Mouse (Mus musculus) heart, postnatal 0 days (tissue): ENCODE measurements at regions not wholly inside any gene's neighbourhood (a gene's known extent, or its start where the extent isn't known, plus 50 kb on each side); places are given as distances from the start of the nearest gene placed in this dataset.

Experiments
- ATAC-seq: fragments of 200-750 bp; cut with Nextera tagmentation; 2 replicates; pipeline ENCODE4 v1.8.0; 2017; ENCODE audit warnings: low read depth, moderate number of reproducible peaks, moderate library complexity; ENCODE audit not compliant: insufficient read depth
- DNase-seq: peaks from one replicate; pipeline ENCODE4 v3.0.0-alpha.2; 2016; ENCODE audit warnings: low spot score
- H3K27ac ChIP-seq: fragments of 300-500 bp; sonication (generic); 2 replicates; pipeline ENCODE4 v1.5.1; 2014; ENCODE audit warnings: low read depth, mild to moderate bottlenecking
- H3K27me3 ChIP-seq: fragments of 300-500 bp; sonication (generic); 2 replicates; pipeline ENCODE4 v1.6.1; 2014; ENCODE audit warnings: low read length, mixed read lengths; ENCODE audit not compliant: control insufficient read depth, insufficient read depth
- H3K36me3 ChIP-seq: fragments of 300-500 bp; sonication (generic); replicated peaks from 2 replicates; pipeline ENCODE4 v1.6.1; 2014; ENCODE audit warnings: low read length, mixed read lengths; ENCODE audit not compliant: control insufficient read depth, insufficient read depth
- H3K4me1 ChIP-seq: fragments of 300-500 bp; sonication (generic); 2 replicates; pipeline ENCODE4 v1.6.1; 2014; ENCODE audit warnings: antibody characterized with exemption; ENCODE audit not compliant: control insufficient read depth, insufficient read depth
- H3K4me2 ChIP-seq: fragments of 300-500 bp; sonication (generic); 2 replicates; pipeline ENCODE4 v1.6.1; 2014; ENCODE audit warnings: low read depth, mild to moderate bottlenecking, low read length, moderate library complexity
- H3K4me3 ChIP-seq: fragments of 300-500 bp; sonication (generic); 2 replicates; pipeline ENCODE4 v1.5.1; 2014; ENCODE audit warnings: low read depth, low read length
- H3K9ac ChIP-seq: fragments of 300-500 bp; sonication (generic); replicated peaks from 2 replicates; pipeline ENCODE4 v1.6.1; 2014; ENCODE audit warnings: low read depth, low read length, mixed read lengths
- H3K9me3 ChIP-seq: fragments of 300-500 bp; sonication (generic); replicated peaks from 2 replicates; pipeline ENCODE4 v1.6.1; 2016; ENCODE audit warnings: low read length; ENCODE audit not compliant: control insufficient read depth
- CTCF ChIP-seq: IDR thresholded peaks from 2 replicates; pipeline ENCODE4 v1.5.1; 2016; ENCODE audit warnings: antibody characterized with exemption, control low read depth, low read depth
- EP300 ChIP-seq: IDR thresholded peaks from 2 replicates; pipeline ENCODE4 v1.6.1; 2016; ENCODE audit warnings: antibody characterized with exemption, low read depth
- WGBS: fragments of 180-500 bp; shearing (Covaris S2); extraction: QIAGEN DNeasy Blood & Tissue Kit; methylation state at CpG from one replicate; pipeline ENCODE4 v1.1.7; 2014; 5-methylcytosine and 5-hydroxymethylcytosine counted together

- no peak for TF ChIP-seq CTCF
- TF ChIP-seq EP300 = no peak
- no peaks in the 10 kb centered on the region for H3K36me3 ChIP-seq
- no peak overlapping the region for H3K4me3 ChIP-seq
- no peak for DNase-seq
- 63% methylated on average over 6 of the region's 6 CpGs for WGBS
- H3K4me1 ChIP-seq = no peaks in the 10 kb centered on the region
- H3K27me3 ChIP-seq = no peaks in the 10 kb centered on the region
- no peak overlapping the region for H3K9ac ChIP-seq
- no peak for ATAC-seq
- H3K4me2 ChIP-seq = no peak overlapping the region
- no peaks in the 10 kb centered on the region for H3K9me3 ChIP-seq
- H3K27ac ChIP-seq = no peak overlapping the region
Measured at GRCm38 (mm10) chr7:130057708-130058107, 462.5 kb downstream of the Ate1 start.

DNA sequence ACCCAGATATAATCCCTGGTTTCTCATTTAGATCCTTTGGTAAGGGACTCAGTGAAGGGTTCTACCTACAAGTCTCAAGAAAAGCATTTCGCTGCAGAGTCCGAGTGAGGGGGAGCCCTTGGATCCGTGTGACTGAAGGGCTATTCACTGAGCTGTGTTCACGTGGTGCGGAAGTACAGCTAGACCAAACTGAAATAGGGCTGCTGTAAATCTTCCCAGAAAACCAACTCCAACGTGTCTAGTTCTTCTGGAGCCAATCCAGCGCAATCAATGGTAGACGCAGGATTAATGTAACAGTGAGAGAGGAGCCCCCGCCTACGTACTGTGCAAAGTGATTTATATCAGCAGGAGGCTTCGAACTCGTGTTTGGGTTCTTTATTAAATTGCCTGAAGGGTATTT, 461.9 kb downstream of the Ate1 start:
- no peaks in the 10 kb centered on the region for H3K9me3 ChIP-seq
- H3K36me3 ChIP-seq = no peaks in the 10 kb centered on the region
- H3K4me3 ChIP-seq = no peak overlapping the region
- H3K27me3 ChIP-seq = no peaks in the 10 kb centered on the region
- H3K27ac ChIP-seq = no peak overlapping the region
- no peak overlapping the region for H3K4me2 ChIP-seq
- WGBS = 75% methylated on average over 12 of the region's 12 CpGs
- TF ChIP-seq EP300 (no peak), CTCF (no peak)
- no peak overlapping the region for H3K9ac ChIP-seq
- no peaks in the 10 kb centered on the region for H3K4me1 ChIP-seq
- no peak for DNase-seq
- ATAC-seq = no peak

GRCm38 (mm10) chr7:130059684-130060607, 460.2 kb downstream of the Ate1 start:
- no peak overlapping the region for H3K9ac ChIP-seq
- H3K9me3 ChIP-seq = no peaks in the 10 kb centered on the region
- no peak overlapping the region for H3K4me3 ChIP-seq
- no peaks in the 10 kb centered on the region for H3K36me3 ChIP-seq
- WGBS = 64% methylated on average over 15 of the region's 15 CpGs
- H3K4me2 ChIP-seq = no peak overlapping the region
- no peaks in the 10 kb centered on the region for H3K27me3 ChIP-seq
- no peak overlapping the region for H3K27ac ChIP-seq
- H3K4me1 ChIP-seq = no peaks in the 10 kb centered on the region
- TF ChIP-seq CTCF (no peak), EP300 (no peak)
- no peak for ATAC-seq
- no peak for DNase-seq

DNA sequence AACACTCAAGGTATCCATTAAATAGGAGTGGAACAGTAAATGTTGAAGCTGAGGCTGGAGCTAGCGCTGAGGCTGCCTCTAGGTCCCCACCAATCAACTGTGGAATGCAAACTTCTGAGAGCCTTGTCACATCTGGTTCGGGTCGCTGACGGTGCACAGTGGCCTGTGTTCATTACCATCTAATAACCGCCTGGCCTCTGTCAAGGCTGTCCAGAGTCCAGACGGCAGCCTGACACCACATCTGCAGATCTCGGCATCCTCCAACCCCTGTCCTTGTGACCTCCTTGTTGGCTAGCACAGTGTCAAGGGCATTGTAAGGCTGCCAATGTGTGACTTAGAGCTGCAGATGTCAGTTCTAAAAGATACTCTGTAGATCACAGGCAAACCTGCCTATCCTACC, 455.7 kb downstream of the Ate1 start:
- WGBS = 29% methylated on average over 7 of the region's 7 CpGs
- no peaks in the 10 kb centered on the region for H3K36me3 ChIP-seq
- DNase-seq (no peak), ATAC-seq (no peak)
- no peak overlapping the region for H3K27ac ChIP-seq
- H3K27me3 ChIP-seq = no peaks in the 10 kb centered on the region
- no peak for TF ChIP-seq CTCF
- TF ChIP-seq EP300 = no peak
- H3K9ac ChIP-seq = no peak overlapping the region
- no peak overlapping the region for H3K4me3 ChIP-seq
- no peaks in the 10 kb centered on the region for H3K9me3 ChIP-seq
- H3K4me1 ChIP-seq = no peaks in the 10 kb centered on the region
- no peak overlapping the region for H3K4me2 ChIP-seq

DNA sequence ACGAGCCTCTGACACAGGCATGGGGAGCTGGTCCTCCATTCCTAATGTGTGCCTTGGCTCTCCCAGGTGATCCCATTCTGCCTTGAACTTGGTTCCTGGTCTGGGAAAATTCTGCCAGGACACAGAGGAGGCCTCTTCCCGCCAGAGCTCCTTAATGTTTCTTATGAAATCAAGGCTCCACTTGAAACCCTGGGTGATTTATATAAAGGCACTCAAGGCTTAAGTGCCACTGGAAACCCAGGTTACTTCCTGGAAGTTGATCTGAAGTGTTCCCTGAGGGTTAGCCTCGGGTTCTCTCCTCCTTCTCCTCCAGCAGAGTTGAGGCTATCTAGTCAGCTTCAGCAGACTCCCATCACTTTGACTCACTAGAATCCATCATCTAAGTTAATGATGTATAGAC, 451.9 kb downstream of the Ate1 start:
- Histone ChIP-seq H3K4me3 (no peak overlapping the region), H3K27ac (no peak overlapping the region), H3K27me3 (no peaks in the 10 kb centered on the region), H3K36me3 (no peaks in the 10 kb centered on the region), H3K4me2 (no peak overlapping the region), H3K4me1 (no peaks in the 10 kb centered on the region), H3K9me3 (no peaks in the 10 kb centered on the region), H3K9ac (no peak overlapping the region)
- ATAC-seq (no peak), DNase-seq (no peak)
- 52% methylated on average over 3 of the region's 3 CpGs for WGBS
- TF ChIP-seq EP300 (no peak), CTCF (no peak)
